Mouse (Mus musculus) hindbrain, postnatal 0 days (tissue): ENCODE data around the gene St14. TPM values are rescaled to one million over a fixed set of nuclear protein-coding genes. Genes with fewer than 3 reads are reported as not detected.
A peak's percentile ranks its signal among the peaks of the same experiment; 100 is the strongest.

Experiments
- ATAC-seq: fragments of 200-750 bp; cut with Nextera tagmentation; 2 replicates; pipeline ENCODE4 v1.8.0; 2017; ENCODE audit warnings: mild to moderate bottlenecking, moderate TSS enrichment, moderate library complexity
- DNase-seq: peaks from one replicate; pipeline ENCODE4 v3.0.0-alpha.2; 2015; ENCODE audit warnings: low spot score
- H3K27ac ChIP-seq: fragments of 300-500 bp; sonication (generic); 2 replicates; pipeline ENCODE4 v1.5.1; 2014; ENCODE audit warnings: mild to moderate bottlenecking
- H3K27me3 ChIP-seq: fragments of 300-500 bp; sonication (generic); 2 replicates; pipeline ENCODE4 v1.6.1; 2014; ENCODE audit warnings: low read length, mixed read lengths; ENCODE audit not compliant: insufficient read depth
- H3K36me3 ChIP-seq: fragments of 300-500 bp; sonication (generic); 2 replicates; pipeline ENCODE4 v1.6.1; 2014; ENCODE audit warnings: low read length, mixed read lengths; ENCODE audit not compliant: insufficient read depth
- H3K4me1 ChIP-seq: fragments of 300-500 bp; sonication (generic); 2 replicates; pipeline ENCODE4 v1.6.1; 2014; ENCODE audit warnings: antibody characterized with exemption, low read length, mixed read lengths; ENCODE audit not compliant: insufficient read depth
- H3K4me2 ChIP-seq: fragments of 300-500 bp; sonication (generic); 2 replicates; pipeline ENCODE4 v1.6.1; 2014; ENCODE audit warnings: low read depth, mild to moderate bottlenecking, low read length, moderate library complexity, mixed read lengths
- H3K4me3 ChIP-seq: fragments of 300-500 bp; sonication (generic); 2 replicates; pipeline ENCODE4 v1.5.1; 2014; ENCODE audit warnings: low read length
- H3K9ac ChIP-seq: fragments of 300-500 bp; sonication (generic); replicated peaks from 2 replicates; pipeline ENCODE4 v1.6.1; 2014; ENCODE audit warnings: mild to moderate bottlenecking, low read length, moderate library complexity, mixed read lengths
- H3K9me3 ChIP-seq: fragments of 300-500 bp; sonication (generic); 2 replicates; pipeline ENCODE4 v1.6.1; 2016; ENCODE audit warnings: low read length, mixed read lengths
- CTCF ChIP-seq: IDR thresholded peaks from 2 replicates; pipeline ENCODE4 v1.5.1; 2016; ENCODE audit warnings: antibody characterized with exemption, control low read depth, low read depth
- WGBS: fragments of 180-500 bp; shearing (Covaris S2); extraction: QIAGEN DNeasy Blood & Tissue Kit; methylation state at CpG from one replicate; pipeline ENCODE4 v1.1.7; 2014; 5-methylcytosine and 5-hydroxymethylcytosine counted together
- polyA plus RNA-seq: library from polyadenylated mRNA; unstranded; fragments of >200 nt; fragmentation: Nextera tagmentation; extraction: Ambion mirVana; gene quantifications from 2 replicates; pipeline ENCODE4 v1.2.1, GENCODE M21; 2015
- total RNA-seq: library from RNA; depleted of rRNA; stranded (reverse); fragments of >200 nt; gene quantifications from 2 replicates; pipeline ENCODE4 v1.2.3, GENCODE M21; 2014; rRNA removed

The St14 gene
- total RNA-seq (1.1 TPM in 2 replicates), polyA plus RNA-seq (0.84 and 0.90 TPM in 2 replicates)

DNA sequence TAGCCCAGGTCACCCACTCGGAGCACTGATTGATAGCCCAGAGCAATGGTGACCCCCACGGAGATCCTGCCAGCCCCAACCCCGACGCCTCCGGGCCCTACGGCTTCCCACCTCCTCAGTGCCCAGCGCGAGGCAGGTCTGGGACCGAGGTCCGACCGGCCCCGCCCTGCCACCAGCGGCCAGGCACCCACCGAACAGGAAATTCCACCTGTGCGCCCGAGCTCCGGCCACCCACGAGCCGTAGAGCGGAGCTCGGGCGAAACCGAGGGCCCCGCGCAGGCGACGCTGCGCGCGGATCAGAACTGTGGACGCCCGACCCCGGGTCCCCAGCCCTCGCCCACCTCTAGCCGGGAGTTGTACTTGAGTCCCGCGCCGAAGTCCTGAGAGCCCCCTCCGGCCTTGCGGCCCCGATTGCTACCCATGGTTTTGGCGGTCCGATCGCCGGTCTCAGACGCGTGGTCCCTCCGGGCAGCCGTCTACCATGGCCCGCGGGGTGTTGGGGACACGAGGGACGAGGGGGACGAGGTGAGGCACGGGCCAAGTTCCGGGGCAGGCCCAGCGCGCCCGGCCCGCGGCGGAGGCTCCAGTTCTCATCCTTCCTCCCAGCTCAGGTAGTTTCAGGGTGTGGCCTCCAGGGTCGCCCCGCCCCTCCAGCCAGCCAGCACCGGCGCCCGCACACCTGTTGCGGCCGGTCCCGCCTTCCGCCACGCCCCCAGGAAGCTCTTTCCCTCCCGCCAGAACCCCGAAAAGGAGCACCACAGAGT is at the start of gene St14:
Gene St14 (minus strand): TSS at position 649 of the 764 bp plus-strand sequence.
- Histone ChIP-seq H3K9ac (peak within 1 kb of the TSS; percentile 29; the same call in 1 of the 2 replicates), H3K9me3 (no peaks in the 10 kb centered on the region), H3K4me3 (peak within 1 kb of the TSS; percentile 41), H3K27ac (no peak within 1 kb of the TSS), H3K4me2 (peak within 1 kb of the TSS; percentile 77), H3K4me1 (peaks cover 9% of the 10 kb centered on the region; the same call in 1 of the 2 replicates), H3K36me3 (no peaks in the 10 kb centered on the region), H3K27me3 (peaks cover 16% of the 10 kb centered on the region)
- ATAC-seq (peak; percentile 52; the same call in 1 of the 2 replicates), DNase-seq (no peak)
- under 1% methylated on average over 66 of the region's 74 CpGs for WGBS
- TF ChIP-seq CTCF, result no peak

DNA sequence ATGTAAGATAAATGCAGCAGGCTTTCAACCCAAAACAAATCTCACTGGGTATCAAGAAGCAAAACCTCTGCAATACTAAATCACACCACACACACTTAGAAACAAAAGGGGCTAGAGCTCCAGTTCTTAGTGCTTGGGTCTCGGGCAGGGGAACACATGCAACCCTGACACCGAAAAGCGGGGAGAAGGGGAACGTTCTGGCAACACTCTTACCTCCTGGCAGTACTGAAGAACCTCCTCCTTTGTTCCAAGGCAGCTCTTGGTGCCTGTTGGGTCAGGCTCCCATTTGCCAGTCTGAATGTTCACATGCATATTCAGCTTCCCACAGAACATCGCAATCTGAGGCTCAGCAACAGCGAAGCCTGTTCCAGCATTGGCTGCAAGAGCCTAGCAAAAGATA is 46.0 kb upstream of the St14 start:
- no peak overlapping the region for H3K9ac ChIP-seq
- no peak overlapping the region for H3K4me2 ChIP-seq
- no peaks in the 10 kb centered on the region for H3K9me3 ChIP-seq
- no peaks in the 10 kb centered on the region; the same call in 1 of the 2 replicates for H3K36me3 ChIP-seq
- ATAC-seq (no peak), DNase-seq (peak; percentile 22)
- no peak overlapping the region for H3K4me3 ChIP-seq
- peak overlapping the region; percentile 7 for H3K27ac ChIP-seq
- H3K27me3 ChIP-seq, result no peaks in the 10 kb centered on the region
- no peak for TF ChIP-seq CTCF
- no peaks in the 10 kb centered on the region for H3K4me1 ChIP-seq
- 72% methylated on average over 6 of the region's 6 CpGs for WGBS

DNA sequence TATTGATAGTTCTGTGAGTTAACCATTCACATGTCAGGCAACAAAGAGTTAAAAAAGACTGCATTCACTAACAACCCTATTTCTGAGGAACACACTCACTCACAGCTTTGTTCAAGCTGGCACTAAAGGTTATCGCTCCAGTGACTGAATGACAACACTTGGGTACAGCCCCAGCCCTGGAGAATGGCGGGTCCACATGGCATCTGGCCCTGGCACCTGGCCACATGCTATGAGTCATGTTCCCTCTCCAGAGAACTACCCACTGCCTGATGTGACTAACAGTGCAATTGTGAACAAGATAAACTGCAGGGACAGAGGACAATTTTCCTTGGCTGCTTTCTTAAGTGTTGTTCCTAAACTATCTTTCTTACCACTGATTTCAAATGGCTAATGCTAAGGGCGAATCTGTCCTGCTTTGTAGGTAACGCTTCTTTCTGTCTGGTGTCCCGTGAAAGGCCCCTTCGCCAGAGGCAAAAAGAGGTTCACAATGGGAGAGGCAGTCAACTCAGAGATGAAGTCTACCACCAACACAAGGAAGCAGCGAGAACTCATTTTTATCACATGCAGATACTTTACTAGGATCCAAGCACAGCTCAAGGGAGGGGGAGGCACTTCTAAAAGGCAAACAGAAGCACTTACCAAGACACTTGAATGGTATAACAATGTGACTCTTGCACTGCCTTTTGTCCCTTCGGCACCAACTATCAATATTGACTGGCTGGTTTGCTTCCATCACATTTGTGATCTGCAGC is 44.9 kb upstream of the St14 start:
- Histone ChIP-seq H3K36me3 (peaks cover 3% of the 10 kb centered on the region; the same call in 1 of the 2 replicates), H3K4me2 (no peak overlapping the region), H3K9ac (no peak overlapping the region), H3K4me3 (no peak overlapping the region), H3K27me3 (no peaks in the 10 kb centered on the region), H3K27ac (no peak overlapping the region), H3K4me1 (no peaks in the 10 kb centered on the region), H3K9me3 (no peaks in the 10 kb centered on the region)
- DNase-seq (peak; percentile 83), ATAC-seq (peak; percentile 91)
- no peak for TF ChIP-seq CTCF
- 56% methylated on average over 8 of the region's 8 CpGs for WGBS

DNA sequence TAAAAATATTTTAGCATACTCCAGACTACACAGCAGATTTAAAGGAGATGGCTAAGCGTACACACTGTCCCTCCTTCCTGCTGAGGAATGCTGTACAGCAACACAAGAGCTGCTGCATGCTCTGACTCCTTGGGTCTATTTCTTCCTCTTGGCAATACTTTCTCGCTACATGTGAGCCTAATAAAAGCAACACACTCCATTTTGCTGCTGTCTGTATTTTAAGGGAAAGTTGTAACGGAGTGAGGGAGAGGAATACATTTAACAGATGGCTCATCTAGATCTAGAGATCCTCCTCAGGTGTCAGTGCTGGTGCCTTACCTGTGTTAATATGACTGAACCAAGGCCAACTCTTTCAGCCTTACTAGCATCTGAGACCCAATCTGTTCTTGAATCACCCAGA is 44.3 kb upstream of the St14 start:
- peak; percentile 24; the same call in 1 of the 2 replicates for ATAC-seq
- 67% methylated on average over 3 of the region's 3 CpGs for WGBS

GRCm38 (mm10) chr9:31175346-31175745 is 43.7 kb upstream of the St14 start:
- Histone ChIP-seq H3K4me1 (no peaks in the 10 kb centered on the region), H3K4me3 (no peak overlapping the region), H3K27ac (no peak overlapping the region), H3K36me3 (peaks cover 8% of the 10 kb centered on the region; the same call in 1 of the 2 replicates), H3K27me3 (no peaks in the 10 kb centered on the region), H3K9ac (no peak overlapping the region), H3K4me2 (no peak overlapping the region), H3K9me3 (no peaks in the 10 kb centered on the region)
- DNase-seq (no peak), ATAC-seq (no peak)
- no peak for TF ChIP-seq CTCF
- WGBS, result 88% methylated on average over 6 of the region's 6 CpGs

More for the DNA sequence above, 44.3 kb upstream of the St14 start:
- no peak for DNase-seq
- no peaks in the 10 kb centered on the region for H3K27me3 ChIP-seq
- H3K9me3 ChIP-seq, result no peaks in the 10 kb centered on the region
- peaks cover 8% of the 10 kb centered on the region; the same call in 1 of the 2 replicates for H3K36me3 ChIP-seq
- H3K4me1 ChIP-seq, result no peaks in the 10 kb centered on the region
- H3K4me3 ChIP-seq, result no peak overlapping the region
- H3K4me2 ChIP-seq, result no peak overlapping the region
- no peak overlapping the region for H3K9ac ChIP-seq
- no peak for TF ChIP-seq CTCF
- H3K27ac ChIP-seq, result no peak overlapping the region

DNA sequence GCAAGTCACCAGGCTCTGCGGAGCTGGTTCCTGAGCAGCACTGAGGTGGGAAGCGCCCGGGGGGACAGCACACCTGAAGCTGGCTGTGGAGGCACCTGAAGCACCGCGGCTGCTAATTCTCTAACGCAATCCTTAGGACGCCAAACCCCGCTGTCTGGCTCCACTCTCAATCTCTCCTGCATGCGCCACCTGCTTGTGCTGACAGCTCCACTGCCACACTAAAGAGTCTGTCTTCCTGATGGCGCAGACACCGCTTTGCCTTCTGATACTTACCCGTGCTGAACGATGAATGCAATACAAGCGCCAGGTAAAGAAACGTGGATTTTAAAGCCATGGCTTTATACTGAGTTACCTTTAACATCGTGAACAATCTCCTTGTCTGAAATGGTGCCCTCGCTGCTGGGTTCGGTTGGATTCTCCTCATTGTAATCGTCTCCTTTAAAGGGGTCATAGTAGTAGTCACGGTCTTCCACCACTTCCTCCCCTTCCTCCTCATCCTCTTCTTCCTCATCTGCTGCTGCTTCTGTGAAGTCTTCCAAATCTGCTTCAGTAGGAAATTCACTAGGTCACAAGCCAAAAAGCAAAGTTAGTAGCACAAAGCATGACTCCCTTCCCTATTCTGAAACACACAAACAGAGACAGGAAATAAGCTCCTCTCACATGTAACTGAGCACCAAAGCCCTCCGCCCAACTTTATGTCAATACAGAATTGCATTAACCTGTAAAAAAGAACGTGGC is 36.9 kb upstream of the St14 start:
- WGBS, result 93% methylated on average over 22 of the region's 22 CpGs
- no peak overlapping the region for H3K4me2 ChIP-seq
- no peak overlapping the region for H3K9ac ChIP-seq
- H3K9me3 ChIP-seq, result no peaks in the 10 kb centered on the region
- H3K36me3 ChIP-seq, result peaks cover 45% of the 10 kb centered on the region
- H3K27me3 ChIP-seq, result no peaks in the 10 kb centered on the region
- no peaks in the 10 kb centered on the region for H3K4me1 ChIP-seq
- no peak for TF ChIP-seq CTCF
- ATAC-seq, result no peak
- DNase-seq, result no peak
- H3K27ac ChIP-seq, result no peak overlapping the region
- H3K4me3 ChIP-seq, result no peak overlapping the region
